Comparison of ENCODE assay signal across 8 mouse cellular contexts in genomic region chr1:96768264-96768663, GRCm38 (mm10).
A peak's percentile ranks its signal among the peaks of the same experiment; 100 is the strongest.
DNase-seq lines count a peak whose midpoint lies in the region; ATAC-seq lines count a peak whose summit lies in the region.

No protein-coding gene starts in this region.

- no peak overlapping the region for H3K4me2 ChIP-seq in neural tube, embryonic 11.5 days (ENCODE audit: low read depth)
- H3K4me2 ChIP-seq in forebrain, embryonic 14.5 days (ENCODE audit: low read length), result no peak overlapping the region
- no peak overlapping the region for H3K4me2 ChIP-seq in heart, embryonic 12.5 days
- H3K4me2 ChIP-seq in kidney, embryonic 14.5 days (replicated peaks; ENCODE audit: low read depth, low read length), result no peak overlapping the region

- H3K27ac ChIP-seq in neural tube, embryonic 11.5 days (ENCODE audit: low read depth, low read length), result no peak overlapping the region
- H3K27ac ChIP-seq in forebrain, embryonic 14.5 days (ENCODE audit: low read depth, low read length), result no peak overlapping the region
- no peak overlapping the region for H3K27ac ChIP-seq in heart, embryonic 12.5 days (ENCODE audit: poor library complexity, severe bottlenecking)
- H3K27ac ChIP-seq in kidney, embryonic 14.5 days (ENCODE audit: low read depth, low read length), result no peak overlapping the region

- no peak overlapping the region for H3K4me3 ChIP-seq in neural tube, embryonic 11.5 days (ENCODE audit: low read depth, low read length)
- H3K4me3 ChIP-seq in forebrain, embryonic 14.5 days (ENCODE audit: low read depth, low read length), result no peak overlapping the region
- H3K4me3 ChIP-seq in heart, embryonic 12.5 days, result no peak overlapping the region
- H3K4me3 ChIP-seq in kidney, embryonic 14.5 days (ENCODE audit: low read length), result no peak overlapping the region

- H3K9ac ChIP-seq in neural tube, embryonic 11.5 days (ENCODE audit: low read length), result no peak overlapping the region
- no peak overlapping the region for H3K9ac ChIP-seq in forebrain, embryonic 14.5 days (ENCODE audit: low read length)
- H3K9ac ChIP-seq in heart, embryonic 12.5 days, result no peak overlapping the region
- no peak overlapping the region for H3K9ac ChIP-seq in kidney, embryonic 14.5 days (ENCODE audit: low read depth, low read length)

- H3K9me3 ChIP-seq in neural tube, embryonic 11.5 days (ENCODE audit: control insufficient read depth, low read length), result no peaks in the 10 kb centered on the region
- no peaks in the 10 kb centered on the region for H3K9me3 ChIP-seq in forebrain, embryonic 14.5 days (replicated peaks; ENCODE audit: control insufficient read depth, low read length)
- H3K9me3 ChIP-seq in heart, embryonic 12.5 days (replicated peaks), result no peaks in the 10 kb centered on the region
- H3K9me3 ChIP-seq in kidney, embryonic 14.5 days (ENCODE audit: control insufficient read depth, low read length), result no peaks in the 10 kb centered on the region

- H3K36me3 ChIP-seq in neural tube, embryonic 11.5 days (ENCODE audit: control insufficient read depth, insufficient read depth, low read length), result no peaks in the 10 kb centered on the region
- no peaks in the 10 kb centered on the region for H3K36me3 ChIP-seq in forebrain, embryonic 14.5 days (ENCODE audit: control insufficient read depth, insufficient read depth, low read length)
- H3K36me3 ChIP-seq in heart, embryonic 12.5 days, result no peaks in the 10 kb centered on the region
- H3K36me3 ChIP-seq in kidney, embryonic 14.5 days (ENCODE audit: control insufficient read depth, insufficient read depth, low read length), result no peaks in the 10 kb centered on the region

- H3K27me3 ChIP-seq in neural tube, embryonic 11.5 days (ENCODE audit: control insufficient read depth, insufficient read depth, low read length), result no peaks in the 10 kb centered on the region
- no peaks in the 10 kb centered on the region for H3K27me3 ChIP-seq in forebrain, embryonic 14.5 days (replicated peaks; ENCODE audit: control insufficient read depth, insufficient read depth, low read length)
- no peaks in the 10 kb centered on the region for H3K27me3 ChIP-seq in heart, embryonic 12.5 days (replicated peaks)
- H3K27me3 ChIP-seq in kidney, embryonic 14.5 days (ENCODE audit: control insufficient read depth, insufficient read depth, low read length), result no peaks in the 10 kb centered on the region

- H3K4me1 ChIP-seq in neural tube, embryonic 11.5 days (ENCODE audit: control insufficient read depth, insufficient read depth, low read length), result no peaks in the 10 kb centered on the region
- no peaks in the 10 kb centered on the region for H3K4me1 ChIP-seq in forebrain, embryonic 14.5 days (ENCODE audit: control insufficient read depth, insufficient read depth, low read length)
- H3K4me1 ChIP-seq in heart, embryonic 12.5 days (replicated peaks), result no peaks in the 10 kb centered on the region
- H3K4me1 ChIP-seq in kidney, embryonic 14.5 days (ENCODE audit: control insufficient read depth, insufficient read depth, low read length), result no peaks in the 10 kb centered on the region

- DNase-seq in neural tube, embryonic 11.5 days (ENCODE audit: low spot score), result peak; percentile 19
- DNase-seq in neural tube, embryonic 10.5 days (ENCODE audit: extremely low spot score, low spot score), result no peak
- DNase-seq in forebrain, embryonic 14.5 days (ENCODE audit: low spot score), result peak; percentile 61
- peak; percentile 8 to 31 for DNase-seq in layer of hippocampus, postnatal 36 days
- peak; percentile 44 for DNase-seq in retina, embryonic 14.5 days (ENCODE audit: low spot score)
- DNase-seq in urinary bladder, adult 2 months (ENCODE audit: low spot score), result no peak

- 31% methylated on average over 4 of the region's 4 CpGs for WGBS in neural tube, embryonic 11.5 days
- 18% methylated on average over 4 of the region's 4 CpGs for WGBS in forebrain, embryonic 14.5 days
- 13% methylated on average over 4 of the region's 4 CpGs for WGBS in heart, embryonic 12.5 days
- WGBS in kidney, embryonic 14.5 days, result 12% methylated on average over 4 of the region's 4 CpGs

- ATAC-seq in neural tube, embryonic 11.5 days (ENCODE audit: insufficient read depth, low FRiP score, low TSS enrichment), result no peak
- ATAC-seq in forebrain, embryonic 14.5 days, result peak; percentile 50
- no peak for ATAC-seq in heart, embryonic 12.5 days (ENCODE audit: insufficient number of reproducible peaks, low FRiP score)
- no peak for ATAC-seq in kidney, embryonic 14.5 days (ENCODE audit: low FRiP score, low TSS enrichment)

Comparison
In these comparisons a context has a peak if more than half of its experiments do, and no peak if none do; other contexts are left out.
1. DNase-seq: peak in neural tube, embryonic 11.5 days (single experiment), forebrain, embryonic 14.5 days (single experiment), layer of hippocampus, postnatal 36 days (2 of 2) and retina, embryonic 14.5 days (single experiment); none in neural tube, embryonic 10.5 days (single experiment) and urinary bladder, adult 2 months (single experiment).